Mouse (Mus musculus) heart, embryonic 16.5 days (tissue): Measurements from ENCODE around the gene Smim24. TPM values are rescaled to one million over a fixed set of nuclear protein-coding genes. Genes with fewer than 3 reads are reported as not detected.

Experiments
- ATAC-seq: fragments of 200-750 bp; cut with Nextera tagmentation; replicated peaks from 2 replicates; pipeline ENCODE4 v1.8.0; 2017; ENCODE audit warnings: moderate number of reproducible peaks; ENCODE audit not compliant: insufficient read depth, low FRiP score; ENCODE audit errors: extremely low read depth
- H3K27ac ChIP-seq: fragments of 300-500 bp; sonication (generic); 2 replicates; pipeline ENCODE4 v1.5.1; 2014; ENCODE audit warnings: mild to moderate bottlenecking, low read length, control low read depth, moderate library complexity
- H3K27me3 ChIP-seq: fragments of 300-500 bp; sonication (generic); 2 replicates; pipeline ENCODE4 v1.6.1; 2014; ENCODE audit warnings: low read length, mixed read lengths; ENCODE audit not compliant: control insufficient read depth, insufficient read depth
- H3K36me3 ChIP-seq: fragments of 300-500 bp; sonication (generic); 2 replicates; pipeline ENCODE4 v1.6.1; 2014; ENCODE audit not compliant: control insufficient read depth, insufficient read depth
- H3K4me1 ChIP-seq: fragments of 300-500 bp; sonication (generic); 2 replicates; pipeline ENCODE4 v1.6.1; 2014; ENCODE audit warnings: low read length, mixed read lengths; ENCODE audit not compliant: control insufficient read depth, insufficient read depth
- H3K4me2 ChIP-seq: fragments of 300-500 bp; sonication (generic); 2 replicates; pipeline ENCODE4 v1.6.1; 2014; ENCODE audit warnings: low read depth, mild to moderate bottlenecking, control low read depth, low read length
- H3K4me3 ChIP-seq: fragments of 300-500 bp; sonication (generic); 2 replicates; pipeline ENCODE4 v1.5.1; 2014; ENCODE audit warnings: mild to moderate bottlenecking, control low read depth, low read length
- H3K9ac ChIP-seq: fragments of 300-500 bp; sonication (generic); 2 replicates; pipeline ENCODE4 v1.6.1; 2014; ENCODE audit warnings: low read length, control low read depth
- H3K9me3 ChIP-seq: fragments of 300-500 bp; sonication (generic); replicated peaks from 2 replicates; pipeline ENCODE4 v1.6.1; 2016; ENCODE audit warnings: low read length; ENCODE audit not compliant: control insufficient read depth
- WGBS: fragments of 180-500 bp; shearing (Covaris S2); extraction: QIAGEN DNeasy Blood & Tissue Kit; methylation state at CpG from one replicate; pipeline ENCODE4 v1.1.7; 2014; 5-methylcytosine and 5-hydroxymethylcytosine counted together
- polyA plus RNA-seq: library from polyadenylated mRNA; unstranded; fragments of >200 nt; fragmentation: Nextera tagmentation; extraction: Ambion mirVana; gene quantifications from 2 replicates; pipeline ENCODE4 v1.2.1, GENCODE M21; 2015

Smim24 gene
- polyA plus RNA-seq, 1 experiment from 2014 or later, result 9.2 TPM

GRCm38 (mm10) chr10:81408871-81409291, 16.0 kb downstream of the Smim24 start:
- Histone ChIP-seq H3K27ac (peak overlapping the region; percentile 100), H3K27me3 (no peaks in the 10 kb centered on the region), H3K9me3 (no peaks in the 10 kb centered on the region), H3K36me3 (peaks cover 22% of the 10 kb centered on the region), H3K4me3 (no peak overlapping the region), H3K4me2 (no peak overlapping the region), H3K9ac (no peak overlapping the region), H3K4me1 (peaks cover 77% of the 10 kb centered on the region)
- peak; percentile 30 for ATAC-seq
- 25% methylated on average over 9 of the region's 9 CpGs for WGBS

- Histone ChIP-seq H3K4me3 (no peak overlapping the region; the same call in 1 of the 2 replicates), H3K27me3 (no peaks in the 10 kb centered on the region), H3K4me1 (peaks cover 81% of the 10 kb centered on the region), H3K36me3 (peaks cover 21% of the 10 kb centered on the region), H3K27ac (peak overlapping the region; percentile 100), H3K9me3 (no peaks in the 10 kb centered on the region), H3K4me2 (peak overlapping the region; percentile 24; the same call in 1 of the 2 replicates), H3K9ac (0 out of 2 replicates have a peak overlapping the region, but pooled peaks have one; percentile 18)
- no peak for ATAC-seq
- WGBS, result 37% methylated on average over 8 of the region's 8 CpGs
Measured at GRCm38 (mm10) chr10:81409330-81409729, 16.5 kb downstream of the Smim24 start.

GRCm38 (mm10) chr10:81410350-81410749, 17.5 kb downstream of the Smim24 start:
- Histone ChIP-seq H3K4me2 (peak overlapping the region; percentile 20; the same call in 1 of the 2 replicates), H3K36me3 (peaks cover 11% of the 10 kb centered on the region), H3K27me3 (no peaks in the 10 kb centered on the region), H3K4me3 (0 out of 2 replicates have a peak overlapping the region, but pooled peaks have one; percentile 13), H3K9me3 (no peaks in the 10 kb centered on the region), H3K4me1 (peaks cover 89% of the 10 kb centered on the region), H3K27ac (peak overlapping the region; percentile 100), H3K9ac (peak overlapping the region; percentile 51; the same call in 1 of the 2 replicates)
- WGBS, result 61% methylated on average over 4 of the region's 4 CpGs
- ATAC-seq, result no peak

GRCm38 (mm10) chr10:81410981-81411380, 18.1 kb downstream of the Smim24 start:
- H3K4me1 ChIP-seq, result peaks cover 90% of the 10 kb centered on the region
- peaks cover 6% of the 10 kb centered on the region for H3K36me3 ChIP-seq
- no peak overlapping the region for H3K4me3 ChIP-seq
- no peak for ATAC-seq
- H3K4me2 ChIP-seq, result peak overlapping the region; percentile 20; the same call in 1 of the 2 replicates
- H3K27me3 ChIP-seq, result no peaks in the 10 kb centered on the region
- peak overlapping the region; percentile 50 for H3K9ac ChIP-seq
- peak overlapping the region; percentile 100 for H3K27ac ChIP-seq
- no peaks in the 10 kb centered on the region for H3K9me3 ChIP-seq
- 50% methylated on average over 9 of the region's 9 CpGs for WGBS

- peak overlapping the region; percentile 100 for H3K27ac ChIP-seq
- 27% methylated on average over 18 of the region's 18 CpGs for WGBS
- H3K9ac ChIP-seq, result peak overlapping the region; percentile 67
- H3K4me1 ChIP-seq, result peaks cover 91% of the 10 kb centered on the region
- peak overlapping the region; percentile 55 for H3K4me2 ChIP-seq
- H3K4me3 ChIP-seq, result peak overlapping the region; percentile 13; the same call in 1 of the 2 replicates
- no peaks in the 10 kb centered on the region for H3K27me3 ChIP-seq
- H3K36me3 ChIP-seq, result 0 out of 2 replicates have a peak, but pooled peaks cover 2% of the 10 kb centered on the region
- ATAC-seq, result peak; percentile 50
- H3K9me3 ChIP-seq, result no peaks in the 10 kb centered on the region
Measured at GRCm38 (mm10) chr10:81411471-81412400, 18.9 kb downstream of the Smim24 start.

GRCm38 (mm10) chr10:81412586-81413309, 19.9 kb downstream of the Smim24 start:
- Histone ChIP-seq H3K4me3 (no peak overlapping the region), H3K4me1 (peaks cover 92% of the 10 kb centered on the region), H3K27ac (peak overlapping the region; percentile 100), H3K27me3 (no peaks in the 10 kb centered on the region), H3K9ac (peak overlapping the region; percentile 67), H3K36me3 (0 out of 2 replicates have a peak, but pooled peaks cover 2% of the 10 kb centered on the region), H3K4me2 (peak overlapping the region; percentile 55), H3K9me3 (no peaks in the 10 kb centered on the region)
- ATAC-seq, result no peak
- WGBS, result 70% methylated on average over 16 of the region's 16 CpGs

GRCm38 (mm10) chr10:81413310-81414261, 20.7 kb downstream of the Smim24 start:
- Histone ChIP-seq H3K9ac (peak overlapping the region; percentile 44), H3K27me3 (no peaks in the 10 kb centered on the region), H3K27ac (peak overlapping the region; percentile 100), H3K36me3 (0 out of 2 replicates have a peak, but pooled peaks cover 2% of the 10 kb centered on the region), H3K4me2 (peak overlapping the region; percentile 52), H3K4me1 (peaks cover 93% of the 10 kb centered on the region), H3K4me3 (0 out of 2 replicates have a peak overlapping the region, but pooled peaks have one; percentile 19), H3K9me3 (no peaks in the 10 kb centered on the region)
- 34% methylated on average over 26 of the region's 26 CpGs for WGBS
- ATAC-seq, result no peak

- Histone ChIP-seq H3K27me3 (no peaks in the 10 kb centered on the region), H3K36me3 (0 out of 2 replicates have a peak, but pooled peaks cover 2% of the 10 kb centered on the region), H3K9me3 (no peaks in the 10 kb centered on the region), H3K4me1 (peaks cover 93% of the 10 kb centered on the region), H3K9ac (peak overlapping the region; percentile 44), H3K4me2 (no peak overlapping the region), H3K27ac (no peak overlapping the region), H3K4me3 (no peak overlapping the region)
- no peak for ATAC-seq
Measured at GRCm38 (mm10) chr10:81414682-81415081, 21.8 kb downstream of the Smim24 start.
